Mouse (Mus musculus): ENCODE measurements around the gene Alad. TPM values are rescaled to one million over a fixed set of nuclear protein-coding genes. Genes with fewer than 3 reads are reported as not detected.

Alad gene
- polyA plus RNA-seq, 2 experiments, result 57.3 to 90.2 TPM

GRCm38 (mm10) chr4:62486162-62486696, 33.5 kb downstream of the Alad start:
- Histone ChIP-seq H3K27ac (replicated peaks; ENCODE audit: low read depth, low read length) (no peak overlapping the region), H3K4me2 (replicated peaks; ENCODE audit: low read depth, low read length, severe bottlenecking) (no peak overlapping the region), H3K4me1 (ENCODE audit: control insufficient read depth, insufficient read depth, low read length) (no peaks in the 10 kb centered on the region), H3K4me3 (replicated peaks; ENCODE audit: low read length) (no peak overlapping the region), H3K9ac (ENCODE audit: low read depth, low read length, severe bottlenecking) (no peak overlapping the region), H3K36me3 (ENCODE audit: control insufficient read depth, insufficient read depth, low read length) (no peaks in the 10 kb centered on the region), H3K27me3 (ENCODE audit: control insufficient read depth, insufficient read depth, low read length) (0 out of 2 replicates have a peak, but pooled peaks cover 6% of the 10 kb centered on the region), H3K9me3 (ENCODE audit: control insufficient read depth, low read length) (no peaks in the 10 kb centered on the region)
- DNase-seq (ENCODE audit: low spot score) (no peak), ATAC-seq (ENCODE audit: low FRiP score, low read depth) (no peak)
- TF ChIP-seq POLR2A (IDR thresholded peaks at IDR 0.05; ENCODE audit: borderline replicate concordance, extremely low read depth, insufficient read depth, insufficient read length), result no peak
- WGBS, result 92% methylated on average over 13 of the region's 15 CpGs

GRCm38 (mm10) chr4:62485450-62486161, 34.1 kb downstream of the Alad start:
- 85% methylated on average over 8 of the region's 8 CpGs for WGBS
- Histone ChIP-seq H3K36me3 (ENCODE audit: control insufficient read depth, insufficient read depth, low read length) (no peaks in the 10 kb centered on the region), H3K4me1 (ENCODE audit: control insufficient read depth, insufficient read depth, low read length) (0 out of 2 replicates have a peak, but pooled peaks cover 2% of the 10 kb centered on the region), H3K4me2 (replicated peaks; ENCODE audit: low read depth, low read length, severe bottlenecking) (no peak overlapping the region), H3K27me3 (ENCODE audit: control insufficient read depth, insufficient read depth, low read length) (0 out of 2 replicates have a peak, but pooled peaks cover 7% of the 10 kb centered on the region), H3K9me3 (ENCODE audit: control insufficient read depth, low read length) (no peaks in the 10 kb centered on the region), H3K4me3 (replicated peaks; ENCODE audit: low read length) (no peak overlapping the region), H3K27ac (replicated peaks; ENCODE audit: low read depth, low read length) (no peak overlapping the region), H3K9ac (ENCODE audit: low read depth, low read length, severe bottlenecking) (no peak overlapping the region)
- DNase-seq (ENCODE audit: low spot score) (no peak), ATAC-seq (ENCODE audit: low FRiP score, low read depth) (no peak)
- TF ChIP-seq POLR2A (IDR thresholded peaks at IDR 0.05; ENCODE audit: borderline replicate concordance, extremely low read depth, insufficient read depth, insufficient read length), result no peak

GRCm38 (mm10) chr4:62484928-62485327, 34.8 kb downstream of the Alad start:
- ATAC-seq (ENCODE audit: low FRiP score, low read depth), result no peak
- TF ChIP-seq POLR2A (IDR thresholded peaks at IDR 0.05; ENCODE audit: borderline replicate concordance, extremely low read depth, insufficient read depth, insufficient read length), result no peak

GRCm38 (mm10) chr4:62480709-62481605, 38.8 kb downstream of the Alad start:
- ATAC-seq (ENCODE audit: low FRiP score, low read depth), result no peak
- Histone ChIP-seq H3K27me3 (ENCODE audit: control insufficient read depth, insufficient read depth, low read length) (peaks cover 17% of the 10 kb centered on the region; the same call in 1 of the 2 replicates), H3K9ac (ENCODE audit: low read depth, low read length, severe bottlenecking) (no peak overlapping the region), H3K4me3 (replicated peaks; ENCODE audit: low read length) (no peak overlapping the region), H3K36me3 (ENCODE audit: control insufficient read depth, insufficient read depth, low read length) (no peaks in the 10 kb centered on the region), H3K27ac (replicated peaks; ENCODE audit: low read depth, low read length) (no peak overlapping the region), H3K4me1 (ENCODE audit: control insufficient read depth, insufficient read depth, low read length) (peaks cover 6% of the 10 kb centered on the region; the same call in 1 of the 2 replicates), H3K4me2 (replicated peaks; ENCODE audit: low read depth, low read length, severe bottlenecking) (peak overlapping the region; percentile 93; the same call in 1 of the 2 replicates), H3K9me3 (ENCODE audit: control insufficient read depth, low read length) (no peaks in the 10 kb centered on the region)
- DNase-seq (ENCODE audit: low spot score), result no peak
- WGBS, result 33% methylated on average over 10 of the region's 10 CpGs
- no peak for TF ChIP-seq POLR2A (IDR thresholded peaks at IDR 0.05; ENCODE audit: borderline replicate concordance, extremely low read depth, insufficient read depth, insufficient read length)

More at GRCm38 (mm10) chr4:62484928-62485327, 34.8 kb downstream of the Alad start:
- Histone ChIP-seq H3K4me3 (replicated peaks; ENCODE audit: low read length) (no peak overlapping the region), H3K4me1 (ENCODE audit: control insufficient read depth, insufficient read depth, low read length) (0 out of 2 replicates have a peak, but pooled peaks cover 2% of the 10 kb centered on the region), H3K36me3 (ENCODE audit: control insufficient read depth, insufficient read depth, low read length) (no peaks in the 10 kb centered on the region), H3K9ac (ENCODE audit: low read depth, low read length, severe bottlenecking) (no peak overlapping the region), H3K27me3 (ENCODE audit: control insufficient read depth, insufficient read depth, low read length) (peaks cover 10% of the 10 kb centered on the region; the same call in 1 of the 2 replicates), H3K9me3 (ENCODE audit: control insufficient read depth, low read length) (no peaks in the 10 kb centered on the region), H3K4me2 (replicated peaks; ENCODE audit: low read depth, low read length, severe bottlenecking) (no peak overlapping the region), H3K27ac (replicated peaks; ENCODE audit: low read depth, low read length) (no peak overlapping the region)
- DNase-seq (ENCODE audit: low spot score), result no peak
- 73% methylated on average over 3 of the region's 3 CpGs for WGBS
